Mouse (Mus musculus) B cell, adult 62 days (primary cell): ENCODE results near the gene Ada. TPM values are rescaled to one million over a fixed set of nuclear protein-coding genes. Genes with fewer than 3 reads are reported as not detected.

Experiments
- total RNA-seq: library from RNA; stranded (reverse); gene quantifications from 4 replicates; pipeline ENCODE4 v1.2.4, GENCODE M21; 2023

Gene Ada
- 1.9 to 4.2 TPM (median 2.8 TPM) in 4 replicates for total RNA-seq

DNA sequence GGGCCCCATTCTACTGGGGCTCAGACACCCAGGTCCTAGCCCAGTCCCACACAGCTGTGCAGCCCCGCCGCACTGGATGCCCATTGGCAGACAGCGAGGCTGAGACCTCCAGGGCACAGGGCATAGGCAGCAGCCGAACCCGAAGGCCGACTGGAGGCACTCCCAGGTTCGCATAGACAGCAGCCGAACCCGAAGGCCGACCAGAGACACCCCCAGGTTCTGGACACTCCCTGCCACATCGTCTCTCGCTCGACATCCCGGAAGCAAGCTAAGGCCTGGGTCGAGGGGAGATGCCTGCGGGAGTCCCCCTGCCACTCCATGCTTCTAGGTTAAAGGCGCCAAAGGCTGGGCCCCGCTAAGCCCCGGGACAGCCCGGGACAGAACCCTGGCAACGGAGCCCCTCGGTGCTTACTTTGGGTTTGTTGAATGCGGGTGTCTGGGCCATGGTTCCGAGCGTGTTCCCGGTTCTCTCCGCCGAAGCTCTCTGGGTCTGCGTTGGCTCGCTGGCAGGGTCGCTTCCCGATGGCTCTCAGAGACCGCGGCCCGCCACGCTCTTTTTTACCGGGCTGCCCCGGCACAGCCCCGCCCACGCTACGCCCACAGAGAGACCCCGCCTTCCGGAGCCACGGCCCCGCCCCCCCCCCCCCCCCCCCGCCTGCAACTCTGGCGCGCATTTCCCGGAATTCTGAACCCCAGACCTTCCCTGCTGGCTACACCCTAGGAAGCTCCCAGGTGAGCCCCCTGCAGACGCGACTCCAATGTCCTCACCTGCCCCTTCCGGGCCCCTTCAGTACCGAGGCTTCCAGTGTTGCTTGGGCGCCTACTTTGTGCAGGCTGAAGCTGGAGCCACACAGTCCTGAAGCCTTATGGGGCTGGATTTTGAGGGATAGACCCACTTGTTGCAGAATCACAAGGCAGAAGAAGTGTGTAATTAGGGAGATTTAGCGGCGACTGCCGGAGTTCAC, at the start of gene Ada:
Gene Ada, minus strand, starts transcription at position 593 of the 965 bp plus-strand sequence.

Other genes starting within 250 kb of the Ada start
- not detected in 4 replicates for gene Hnf4a, start 243.4 kb downstream of the Ada start, total RNA-seq
- 227 to 245 TPM (median 234 TPM) in 4 replicates for gene Ttpal, start 147.9 kb downstream of the Ada start, total RNA-seq
- 1,350 to 1,399 TPM (median 1,388 TPM) in 4 replicates for gene Serinc3, start 105.1 kb downstream of the Ada start, total RNA-seq
- 220 to 254 TPM (median 233 TPM) in 4 replicates for gene Pkig, start 91.9 kb downstream of the Ada start, total RNA-seq
- gene Ccn5, start 70.6 kb upstream of the Ada start, total RNA-seq = not detected in 4 replicates
- gene Kcnk15, start 103.4 kb upstream of the Ada start, total RNA-seq = not detected in 4 replicates
- gene Rims4, start 168.4 kb upstream of the Ada start, total RNA-seq = not detected in 4 replicates
- 90.8 to 97.9 TPM (median 94.7 TPM) in 4 replicates for gene Ywhab, start 244.7 kb upstream of the Ada start, total RNA-seq